In genomic region chr13:52702201-52702611, GRCm38 (mm10) we compare ENCODE assay signal across 8 mouse cellular contexts.
DNase-seq lines count a peak whose midpoint lies in the region; ATAC-seq and TF ChIP-seq lines count a peak whose summit lies in the region.

No protein-coding gene starts in this region.

- no peaks in the 10 kb centered on the region for H3K27me3 ChIP-seq in lung, postnatal 0 days (replicated peaks; ENCODE audit: insufficient read depth, low read length)
- H3K27me3 ChIP-seq in limb, embryonic 10.5 days (ENCODE audit: low read depth, poor library complexity, severe bottlenecking), result no peaks in the 10 kb centered on the region

- no peak overlapping the region for H3K9ac ChIP-seq in lung, postnatal 0 days (replicated peaks; ENCODE audit: low read depth)

- no peaks in the 10 kb centered on the region for H3K36me3 ChIP-seq in lung, postnatal 0 days (ENCODE audit: insufficient read depth, low read length)
- no peaks in the 10 kb centered on the region for H3K36me3 ChIP-seq in limb, embryonic 10.5 days

- H3K9me3 ChIP-seq in lung, postnatal 0 days (ENCODE audit: low read length), result no peaks in the 10 kb centered on the region
- H3K9me3 ChIP-seq in limb, embryonic 10.5 days (replicated peaks), result no peaks in the 10 kb centered on the region

- no peak overlapping the region for H3K27ac ChIP-seq in lung, postnatal 0 days (ENCODE audit: low read length)
- peak overlapping the region; percentile 62; the same call in 1 of the 2 replicates for H3K27ac ChIP-seq in limb, embryonic 10.5 days

- H3K4me3 ChIP-seq in lung, postnatal 0 days (ENCODE audit: low read depth, low read length), result no peak overlapping the region
- no peak overlapping the region for H3K4me3 ChIP-seq in limb, embryonic 10.5 days

- 24% methylated on average over 15 of the region's 15 CpGs for WGBS in lung, postnatal 0 days
- 31% methylated on average over 15 of the region's 15 CpGs for WGBS in limb, embryonic 10.5 days

- H3K4me2 ChIP-seq in lung, postnatal 0 days (replicated peaks; ENCODE audit: low read depth, low read length), result no peak overlapping the region

- DNase-seq in adrenal gland, postnatal 10 days, result peak; percentile 51
- DNase-seq in adrenal gland, adult 18-20 months (ENCODE audit: low spot score in 2 of 2), result no peak
- DNase-seq in lung, postnatal 0 days (ENCODE audit: low spot score), result peak; percentile 36
- no peak for DNase-seq in lung, postnatal 10 days
- DNase-seq in limb, embryonic 10.5 days (ENCODE audit: low spot score), result peak; percentile 45
- peak; percentile 72 for DNase-seq in thymus, postnatal 14 days
- no peak for DNase-seq in testis, postnatal 14 days (ENCODE audit: low spot score)
- no peak for DNase-seq in left cerebral cortex, adult 8-10 months (ENCODE audit: low spot score in 2 of 2)

- TF ChIP-seq EP300 in lung, postnatal 0 days (IDR thresholded peaks at IDR 0.05), result no peak

- H3K4me1 ChIP-seq in lung, postnatal 0 days (ENCODE audit: insufficient read depth, low read depth, low read length), result no peaks in the 10 kb centered on the region
- peaks cover 59% of the 10 kb centered on the region for H3K4me1 ChIP-seq in limb, embryonic 10.5 days

- ATAC-seq in lung, postnatal 0 days, result no peak

- TF ChIP-seq CTCF in lung, postnatal 0 days (IDR thresholded peaks at IDR 0.05), result no peak

Comparison
In these comparisons a context has a peak if more than half of its experiments do, and no peak if none do; other contexts are left out.
1. DNase-seq: peak in adrenal gland, postnatal 10 days (single experiment), lung, postnatal 0 days (single experiment), limb, embryonic 10.5 days (single experiment) and thymus, postnatal 14 days (single experiment); none in adrenal gland, adult 18-20 months (0 of 2), lung, postnatal 10 days (single experiment), testis, postnatal 14 days (single experiment) and left cerebral cortex, adult 8-10 months (0 of 2).